10 mouse cellular contexts compared by ENCODE assay signal in the genomic region with DNA sequence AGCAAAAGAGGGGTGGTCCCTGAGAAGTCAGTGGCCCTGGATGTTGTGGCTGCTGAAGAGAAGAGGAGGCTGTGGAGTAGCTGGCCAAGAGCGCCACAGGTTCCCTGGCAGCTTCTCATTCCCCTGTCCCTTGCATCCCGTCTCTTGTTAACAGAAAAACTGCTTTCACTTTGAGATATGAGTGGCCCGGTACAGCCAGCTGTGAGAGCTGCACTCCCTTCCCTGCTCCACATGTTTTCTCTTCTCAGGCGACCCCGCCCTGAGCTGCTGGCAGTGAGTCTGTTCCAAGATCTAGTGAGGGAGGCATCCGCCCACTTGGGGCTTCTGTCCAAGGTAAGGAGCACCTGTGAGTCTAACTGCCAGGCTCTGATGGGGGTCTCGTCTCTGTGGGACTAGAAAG. TPM values are rescaled to one million over a fixed set of nuclear protein-coding genes. Genes with fewer than 3 reads are reported as not detected.
DNase-seq lines count a peak whose midpoint lies in the region; ATAC-seq and TF ChIP-seq lines count a peak whose summit lies in the region.
"Not testable (repeated sequence)": the region's sequence is repeated elsewhere in the genome, so short reads cannot be mapped to it uniquely, and the experiment has no call there.
"Had no signal": no experiment of that assay in that cellular context is flagged by ENCODE, and none has a peak within 500 bp of the region (broad histone marks: within the 10 kb centered on the region; RNA-seq: fewer than 3 reads in every experiment).

No protein-coding gene starts in this region.

- not testable (repeated sequence) for H3K9ac ChIP-seq in CH12.LX (ENCODE audit: insufficient read depth, low read depth); heart, postnatal 0 days (replicated peaks; ENCODE audit: low read depth, low read length); stomach, postnatal 0 days (ENCODE audit: low read length)

- H3K36me3 ChIP-seq in CH12.LX (replicated peaks in 1 of 2; ENCODE audit: control insufficient read depth in 1 of 2, insufficient read depth in 1 of 2, low read length in 1 of 2); heart, postnatal 0 days (replicated peaks; ENCODE audit: control insufficient read depth, insufficient read depth, low read length); stomach, postnatal 0 days (ENCODE audit: control insufficient read depth, insufficient read depth, low read length): not testable (repeated sequence)

- not testable (repeated sequence) for H3K4me1 ChIP-seq in CH12.LX (ENCODE audit: control insufficient read depth in 1 of 2, insufficient read depth in 2 of 2); heart, postnatal 0 days (ENCODE audit: control insufficient read depth, insufficient read depth); stomach, postnatal 0 days (replicated peaks; ENCODE audit: control insufficient read depth, insufficient read depth)

- not testable (repeated sequence) for TF ChIP-seq RAD21 in CH12.LX (IDR thresholded peaks at IDR 0.05; ENCODE audit: low read depth, low read length)

- H3K9me3 ChIP-seq in CH12.LX (replicated peaks; ENCODE audit: low read length); heart, postnatal 0 days (replicated peaks; ENCODE audit: control insufficient read depth, low read length); stomach, postnatal 0 days (ENCODE audit: control insufficient read depth, low read length): not testable (repeated sequence)

- 38% methylated on average over 7 of the region's 7 CpGs for WGBS in heart, postnatal 0 days
- 21% methylated on average over 6 of the region's 7 CpGs for WGBS in stomach, postnatal 0 days

- TF ChIP-seq EP300 in CH12.LX (IDR thresholded peaks at IDR 0.05; ENCODE audit: low read length); heart, postnatal 0 days (IDR thresholded peaks at IDR 0.05; ENCODE audit: low read depth); stomach, postnatal 0 days (optimal IDR thresholded peaks at IDR 0.05): not testable (repeated sequence)

- dilution Hi-C loops in CH12.LX (cut with MboI; ENCODE audit: extremely low pct_ligation_motif_present, extremely low pct_unique_long_range_greater_than_20kb, low sequenced_read_pairs): not testable (repeated sequence)

- not testable (repeated sequence) for DNase-seq in CH12.LX (ENCODE audit: extremely low read depth); heart, postnatal 0 days (ENCODE audit: low spot score)
- DNase-seq in adrenal gland, postnatal 36 days: peak; percentile 10 to 30
- peak; percentile 60 to 76 for DNase-seq in heart, adult 18-20 months
- peak; percentile 19 for DNase-seq in kidney, adult 18-20 months
- DNase-seq in kidney, postnatal 4 days: peak; percentile 40 to 60
- DNase-seq in lung, postnatal 36 days: peak; percentile 73
- DNase-seq in stomach, postnatal 0 days (ENCODE audit: low spot score): peak; percentile 48

- in situ Hi-C loops in CH12.LX (cut with MboI; ENCODE audit: low pct_ligation_motif_present, low pct_unique_long_range_greater_than_20kb, low sequenced_read_pairs): not testable (repeated sequence)

- peak overlapping the region; percentile 77 for H3K4me2 ChIP-seq in CH12.LX (ENCODE audit: insufficient read depth, low read depth, poor library complexity, severe bottlenecking)
- peak overlapping the region; percentile 33; the same call in 1 of the 2 replicates for H3K4me2 ChIP-seq in heart, postnatal 0 days (ENCODE audit: low read depth, low read length)
- peak overlapping the region; percentile 29; the same call in 1 of the 2 replicates for H3K4me2 ChIP-seq in stomach, postnatal 0 days (replicated peaks; ENCODE audit: low read depth)

- not testable (repeated sequence) for ATAC-seq in heart, postnatal 0 days (ENCODE audit: insufficient read depth, low read depth); stomach, postnatal 0 days (ENCODE audit: low FRiP score, low TSS enrichment)

- not testable (repeated sequence) for H3K27me3 ChIP-seq in CH12.LX (replicated peaks); heart, postnatal 0 days (ENCODE audit: control insufficient read depth, insufficient read depth, low read length); stomach, postnatal 0 days (ENCODE audit: control insufficient read depth, insufficient read depth, low read length)

- H3K4me3 ChIP-seq in CH12.LX (replicated peaks in 1 of 3; ENCODE audit: low read depth in 2 of 3, low read length in 2 of 3, poor library complexity in 1 of 3); heart, postnatal 0 days (ENCODE audit: low read depth, low read length); stomach, postnatal 0 days (ENCODE audit: low read depth, low read length): not testable (repeated sequence)

- H3K79me2 ChIP-seq in CH12.LX (replicated peaks; ENCODE audit: control insufficient read depth, extremely low read depth, insufficient read depth, poor library complexity, severe bottlenecking): not testable (repeated sequence)

- not testable (repeated sequence) for TF ChIP-seq POLR2A in CH12.LX (IDR thresholded peaks at IDR 0.05; ENCODE audit: low read depth, low read length)

- not testable (repeated sequence) for TF ChIP-seq CTCF in CH12.LX (conservative IDR thresholded peaks at IDR 0.05 in 1 of 2, IDR thresholded peaks at IDR 0.05 in 1 of 2; ENCODE audit: low read depth in 2 of 2, low read length in 2 of 2); heart, postnatal 0 days (IDR thresholded peaks at IDR 0.05; ENCODE audit: low read depth); stomach, postnatal 0 days (IDR thresholded peaks at IDR 0.05; ENCODE audit: low read depth)

- H3K27ac ChIP-seq in CH12.LX (ENCODE audit: insufficient read depth, low read depth); heart, postnatal 0 days (ENCODE audit: low read depth); stomach, postnatal 0 days (replicated peaks): not testable (repeated sequence)

RNA-seq across cellular contexts. Expression of a gene that starts 16.9 kb away (rescaled TPM):
- total RNA-seq in CH12.LX (2012; rRNA removed): 23.6 and 29.8 TPM in 2 replicates
- total RNA-seq in CH12.LX (2014; rRNA removed): 14.8 and 15.9 TPM in 2 replicates
- polyA plus RNA-seq in CH12.LX (2012; ENCODE audit: insufficient read length, low read depth): 11.2 and 11.4 TPM in 2 replicates
- total RNA-seq in adrenal gland, postnatal 36 days (2021): 10 to 100 TPM in 1 of 2 experiments, 1 to 10 TPM in 1; 6.6 to 10.9 TPM
- 1 to 10 TPM; 7.0 to 7.2 TPM for total RNA-seq in heart, adult 18-20 months (2021)
- 3.0 and 3.2 TPM in 2 replicates for total RNA-seq in heart, postnatal 0 days (2014; rRNA removed; ENCODE audit: low replicate concordance)
- 1.6 and 2.0 TPM in 2 replicates for polyA plus RNA-seq in heart, postnatal 0 days (2015; fragmentation: Nextera tagmentation; extraction: Ambion mirVana)
- polyA plus RNA-seq in stomach, postnatal 0 days (2015; fragmentation: Nextera tagmentation; extraction: Ambion mirVana): 23.0 and 24.4 TPM in 2 replicates
- total RNA-seq: granulocyte monocyte progenitor cell, adult 5-6 weeks; megakaryocyte progenitor cell, adult 5-6 weeks had no signal
